Mouse (Mus musculus): Measurements from ENCODE around the gene Zhx3. TPM values are rescaled to one million over a fixed set of nuclear protein-coding genes. Genes with fewer than 3 reads are reported as not detected.

Zhx3 gene
- polyA plus RNA-seq (2015; fragmentation: Nextera tagmentation; extraction: Ambion mirVana), result 12.6 and 12.7 TPM in 2 replicates

GRCm38 (mm10) chr2:160872890-160873382, at the start of gene Zhx3:
Gene Zhx3, minus strand, starts transcription at chr2:160872998.
- peak within 1 kb of the TSS; percentile 83 for H3K4me3 ChIP-seq
- H3K27ac ChIP-seq, result peak within 1 kb of the TSS; percentile 97

DNA sequence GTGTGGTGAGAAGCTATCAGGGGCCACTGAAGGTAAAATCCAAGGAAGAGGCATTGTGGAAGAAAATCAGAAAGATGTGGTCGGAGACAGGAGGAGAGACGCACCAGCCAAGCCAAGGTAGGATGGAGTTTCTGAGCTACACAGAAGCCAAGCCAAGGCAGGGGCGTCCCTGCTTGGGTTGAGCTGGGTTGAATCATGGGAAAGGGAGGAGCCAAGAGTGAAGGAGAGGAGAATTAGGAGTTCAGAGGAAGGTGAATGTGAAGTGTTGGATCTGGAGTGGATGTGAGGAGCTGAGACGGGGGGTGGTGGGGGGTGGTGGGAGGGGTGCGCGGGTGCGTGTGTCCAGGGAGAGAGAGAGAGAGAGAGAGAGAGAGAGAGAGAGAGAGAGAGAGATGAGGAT, 48.5 kb upstream of the Zhx3 start:
- ATAC-seq (ENCODE audit: insufficient number of reproducible peaks, insufficient read depth, low FRiP score, low TSS enrichment, low read depth), result 0 out of 2 replicates have a peak, but pooled peaks have one; percentile 5
- no peaks in the 10 kb centered on the region; the same call in 1 of the 2 replicates for H3K9me3 ChIP-seq
- peaks cover 34% of the 10 kb centered on the region for H3K4me1 ChIP-seq
- H3K36me3 ChIP-seq, result no peaks in the 10 kb centered on the region
- H3K4me2 ChIP-seq, result no peak overlapping the region
- H3K27ac ChIP-seq, result no peak overlapping the region
- H3K9ac ChIP-seq, result no peak overlapping the region
- WGBS, result 49% methylated on average over 7 of the region's 7 CpGs
- no peaks in the 10 kb centered on the region for H3K27me3 ChIP-seq
- no peak overlapping the region for H3K4me3 ChIP-seq

More at GRCm38 (mm10) chr2:160872890-160873382, at the start of gene Zhx3:
- Histone ChIP-seq H3K9me3 (0 out of 2 replicates have a peak, but pooled peaks cover 4% of the 10 kb centered on the region), H3K4me1 (peaks cover 4% of the 10 kb centered on the region; the same call in 1 of the 2 replicates), H3K36me3 (no peaks in the 10 kb centered on the region), H3K4me2 (peak within 1 kb of the TSS; percentile 79), H3K27me3 (no peaks in the 10 kb centered on the region), H3K9ac (peak within 1 kb of the TSS; percentile 97)
- peak; percentile 94 for ATAC-seq (ENCODE audit: insufficient number of reproducible peaks, insufficient read depth, low FRiP score, low TSS enrichment, low read depth)
- WGBS, result under 1% methylated on average over 43 of the region's 48 CpGs

GRCm38 (mm10) chr2:160918930-160919215, 46.1 kb upstream of the Zhx3 start:
- no peak for ATAC-seq (ENCODE audit: insufficient number of reproducible peaks, insufficient read depth, low FRiP score, low TSS enrichment, low read depth)
- H3K27ac ChIP-seq, result no peak overlapping the region
- H3K9me3 ChIP-seq, result no peaks in the 10 kb centered on the region; the same call in 1 of the 2 replicates
- 81% methylated on average over 2 of the region's 2 CpGs for WGBS
- peaks cover 7% of the 10 kb centered on the region; the same call in 1 of the 2 replicates for H3K27me3 ChIP-seq
- peaks cover 38% of the 10 kb centered on the region for H3K4me1 ChIP-seq
- H3K9ac ChIP-seq, result 0 out of 2 replicates have a peak overlapping the region, but pooled peaks have one; percentile 11
- H3K4me3 ChIP-seq, result no peak overlapping the region
- no peaks in the 10 kb centered on the region for H3K36me3 ChIP-seq
- H3K4me2 ChIP-seq, result no peak overlapping the region

GRCm38 (mm10) chr2:160918154-160918929, 45.5 kb upstream of the Zhx3 start:
- Histone ChIP-seq H3K36me3 (no peaks in the 10 kb centered on the region), H3K4me3 (no peak overlapping the region), H3K4me1 (peaks cover 38% of the 10 kb centered on the region), H3K27me3 (peaks cover 11% of the 10 kb centered on the region), H3K27ac (no peak overlapping the region), H3K9ac (no peak overlapping the region), H3K4me2 (no peak overlapping the region), H3K9me3 (no peaks in the 10 kb centered on the region; the same call in 1 of the 2 replicates)
- ATAC-seq (ENCODE audit: insufficient number of reproducible peaks, insufficient read depth, low FRiP score, low TSS enrichment, low read depth), result no peak
- WGBS, result 60% methylated on average over 8 of the region's 8 CpGs

DNA sequence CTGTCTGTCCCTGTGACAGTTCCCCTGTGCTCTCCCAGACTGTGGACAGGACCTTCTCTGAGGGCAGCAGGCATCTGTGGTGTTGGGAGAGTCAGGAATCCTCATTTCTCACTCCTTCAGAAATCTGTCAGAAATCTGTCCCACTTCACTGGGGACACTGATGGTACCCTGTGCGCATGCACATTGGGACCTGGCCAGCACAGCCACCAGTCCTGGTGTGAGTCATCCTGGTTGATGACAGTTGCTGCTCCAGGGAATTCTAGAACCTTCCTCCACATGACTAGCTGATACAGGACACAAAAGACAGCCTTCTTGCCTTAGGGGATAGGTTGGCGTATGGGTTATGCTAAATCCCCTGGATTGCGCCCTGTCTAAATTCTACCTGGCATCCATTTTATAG, 44.5 kb upstream of the Zhx3 start:
- H3K4me3 ChIP-seq, result no peak overlapping the region
- H3K9me3 ChIP-seq, result no peaks in the 10 kb centered on the region; the same call in 1 of the 2 replicates
- H3K27me3 ChIP-seq, result peaks cover 22% of the 10 kb centered on the region
- no peak overlapping the region for H3K27ac ChIP-seq
- no peak for ATAC-seq (ENCODE audit: insufficient number of reproducible peaks, insufficient read depth, low FRiP score, low TSS enrichment, low read depth)
- no peak overlapping the region for H3K4me2 ChIP-seq
- no peak overlapping the region for H3K9ac ChIP-seq
- peaks cover 46% of the 10 kb centered on the region for H3K4me1 ChIP-seq
- 76% methylated on average over 3 of the region's 3 CpGs for WGBS
- H3K36me3 ChIP-seq, result no peaks in the 10 kb centered on the region

GRCm38 (mm10) chr2:160916714-160917113, 43.9 kb upstream of the Zhx3 start:
- Histone ChIP-seq H3K36me3 (no peaks in the 10 kb centered on the region), H3K4me1 (peaks cover 46% of the 10 kb centered on the region), H3K27ac (peak overlapping the region; percentile 60), H3K9ac (no peak overlapping the region), H3K4me3 (no peak overlapping the region), H3K27me3 (peaks cover 28% of the 10 kb centered on the region), H3K4me2 (no peak overlapping the region), H3K9me3 (no peaks in the 10 kb centered on the region)
- ATAC-seq (ENCODE audit: insufficient number of reproducible peaks, insufficient read depth, low FRiP score, low TSS enrichment, low read depth), result no peak
- WGBS, result 59% methylated on average over 8 of the region's 8 CpGs

DNA sequence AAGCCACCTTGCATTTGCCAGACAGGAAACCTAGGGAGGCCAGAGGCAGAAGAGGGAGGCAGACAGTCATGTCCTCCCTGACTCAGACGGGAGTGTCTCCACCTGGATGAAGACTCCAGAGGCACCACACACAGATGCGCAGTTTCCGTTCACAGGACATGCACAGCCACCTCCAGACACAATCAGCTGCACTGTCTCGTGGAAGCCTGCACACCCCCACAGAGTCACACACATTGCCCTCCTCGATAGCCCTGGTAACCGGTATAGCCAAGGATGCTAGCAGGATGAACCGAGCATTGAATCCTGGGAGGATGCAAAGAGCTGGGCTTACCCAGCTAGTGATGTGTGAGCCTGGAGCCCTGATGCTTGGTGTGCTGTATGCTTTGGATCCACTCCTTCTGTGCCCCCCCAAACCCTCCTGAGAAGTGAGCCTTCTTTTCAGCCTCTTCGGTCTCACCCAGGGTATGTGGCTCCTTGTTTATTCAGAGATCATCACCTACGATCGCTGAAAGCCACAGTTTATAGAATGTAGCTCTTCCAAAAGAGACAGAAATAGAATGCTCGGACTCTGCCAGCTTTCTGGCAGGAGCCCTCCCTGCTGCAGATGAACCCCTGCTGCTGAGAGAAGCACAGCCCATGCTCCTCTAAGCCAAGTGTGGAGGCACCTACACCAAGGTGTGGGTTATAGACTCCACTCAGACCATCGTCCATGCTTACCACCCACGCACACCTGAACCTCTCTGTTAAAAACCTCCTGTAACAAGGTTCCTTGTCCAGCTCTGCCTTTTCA, 43.2 kb upstream of the Zhx3 start:
- 70% methylated on average over 13 of the region's 13 CpGs for WGBS
- Histone ChIP-seq H3K27me3 (peaks cover 35% of the 10 kb centered on the region), H3K4me1 (peaks cover 51% of the 10 kb centered on the region), H3K9me3 (no peaks in the 10 kb centered on the region), H3K36me3 (no peaks in the 10 kb centered on the region), H3K27ac (peak overlapping the region; percentile 60), H3K9ac (no peak overlapping the region), H3K4me3 (no peak overlapping the region), H3K4me2 (no peak overlapping the region)
- no peak for ATAC-seq (ENCODE audit: insufficient number of reproducible peaks, insufficient read depth, low FRiP score, low TSS enrichment, low read depth)

- 83% methylated on average over 9 of the region's 9 CpGs for WGBS
- Histone ChIP-seq H3K9me3 (no peaks in the 10 kb centered on the region), H3K36me3 (no peaks in the 10 kb centered on the region), H3K4me2 (no peak overlapping the region), H3K4me1 (peaks cover 47% of the 10 kb centered on the region), H3K9ac (no peak overlapping the region), H3K27me3 (peaks cover 48% of the 10 kb centered on the region), H3K4me3 (no peak overlapping the region), H3K27ac (no peak overlapping the region)
- ATAC-seq (ENCODE audit: insufficient number of reproducible peaks, insufficient read depth, low FRiP score, low TSS enrichment, low read depth), result no peak
Observed at GRCm38 (mm10) chr2:160914656-160915055, 41.9 kb upstream of the Zhx3 start.

DNA sequence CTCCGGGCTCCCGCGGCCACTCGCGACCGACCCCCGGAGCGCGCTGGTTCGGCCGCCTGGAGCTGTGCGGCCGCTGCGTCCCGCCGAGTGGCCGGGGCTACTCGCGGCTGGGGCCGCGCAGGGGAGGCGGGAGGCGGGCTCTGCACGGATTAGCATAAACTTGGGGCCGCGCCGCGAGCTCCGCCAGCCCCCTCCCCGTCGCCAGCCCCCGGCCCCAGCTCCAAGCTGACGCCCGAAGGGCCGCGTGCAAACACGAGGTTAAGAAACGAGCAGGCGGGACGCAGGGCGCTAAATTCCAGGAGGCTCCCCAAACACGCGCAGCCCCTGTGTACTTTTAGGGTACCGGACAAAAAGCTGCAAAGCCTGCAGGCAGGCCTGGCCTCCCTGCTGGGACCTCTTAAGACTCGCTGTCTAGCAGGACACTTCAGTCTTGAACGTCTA, 39.5 kb upstream of the Zhx3 start, which contains the start of gene Emilin3:
Emilin3 (minus strand) TSS at position 98 of the 441 bp plus-strand sequence.
- peaks cover 61% of the 10 kb centered on the region for H3K27me3 ChIP-seq
- 1% methylated on average over 40 of the region's 46 CpGs for WGBS
- peak within 1 kb of the TSS; percentile 93 for H3K4me2 ChIP-seq
- peak within 1 kb of the TSS; percentile 62 for H3K4me3 ChIP-seq
- ATAC-seq (ENCODE audit: insufficient number of reproducible peaks, insufficient read depth, low FRiP score, low TSS enrichment, low read depth), result peak; percentile 50; the same call in 1 of the 2 replicates
- peaks cover 18% of the 10 kb centered on the region for H3K36me3 ChIP-seq
- H3K9ac ChIP-seq, result peak within 1 kb of the TSS; percentile 82
- H3K4me1 ChIP-seq, result peaks cover 49% of the 10 kb centered on the region
- no peaks in the 10 kb centered on the region for H3K9me3 ChIP-seq
- peak within 1 kb of the TSS; percentile 66 for H3K27ac ChIP-seq

GRCm38 (mm10) chr2:160911558-160912201, 38.9 kb upstream of the Zhx3 start:
- Histone ChIP-seq H3K27ac (peak overlapping the region; percentile 66), H3K9me3 (no peaks in the 10 kb centered on the region), H3K4me1 (peaks cover 46% of the 10 kb centered on the region), H3K36me3 (peaks cover 24% of the 10 kb centered on the region), H3K4me2 (peak overlapping the region; percentile 93), H3K4me3 (peak overlapping the region; percentile 62), H3K27me3 (peaks cover 61% of the 10 kb centered on the region), H3K9ac (peak overlapping the region; percentile 82)
- 0 out of 2 replicates have a peak, but pooled peaks have one; percentile 29 for ATAC-seq (ENCODE audit: insufficient number of reproducible peaks, insufficient read depth, low FRiP score, low TSS enrichment, low read depth)
- under 1% methylated on average over 63 of the region's 64 CpGs for WGBS

DNA sequence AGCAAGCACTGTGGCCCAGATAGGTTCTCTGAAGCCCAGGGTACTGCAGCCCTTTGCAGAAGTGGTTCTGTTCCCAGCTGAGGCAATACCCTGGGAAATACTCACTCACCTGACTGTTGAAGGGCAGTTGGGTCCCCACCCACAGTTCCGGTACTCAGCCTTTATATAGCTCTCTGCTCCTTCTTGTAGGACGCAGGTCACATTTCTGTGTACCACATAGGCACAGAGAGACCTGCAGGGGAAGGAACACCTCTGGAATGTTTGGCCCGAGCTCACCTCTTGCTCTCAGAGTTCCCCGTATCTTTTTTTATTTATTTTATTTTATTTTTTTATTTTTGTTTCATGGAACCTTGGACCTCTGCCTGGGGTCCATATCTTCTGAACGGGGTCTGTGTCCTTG, 37.8 kb upstream of the Zhx3 start:
- H3K27ac ChIP-seq, result no peak overlapping the region
- no peak overlapping the region for H3K4me3 ChIP-seq
- H3K36me3 ChIP-seq, result peaks cover 31% of the 10 kb centered on the region
- H3K27me3 ChIP-seq, result peaks cover 61% of the 10 kb centered on the region
- H3K4me2 ChIP-seq, result peak overlapping the region; percentile 93
- peaks cover 38% of the 10 kb centered on the region for H3K4me1 ChIP-seq
- no peak overlapping the region for H3K9ac ChIP-seq
- WGBS, result 88% methylated on average over 5 of the region's 5 CpGs
- ATAC-seq (ENCODE audit: insufficient number of reproducible peaks, insufficient read depth, low FRiP score, low TSS enrichment, low read depth), result no peak
- no peaks in the 10 kb centered on the region for H3K9me3 ChIP-seq
